Mouse (Mus musculus) kidney, postnatal 0 days (tissue): Measurements from ENCODE around the gene Pak1ip1. TPM values are rescaled to one million over a fixed set of nuclear protein-coding genes. Genes with fewer than 3 reads are reported as not detected.

Source experiments
- ATAC-seq: fragments of 200-750 bp; cut with Nextera tagmentation; replicated peaks from 2 replicates; pipeline ENCODE4 v1.8.0; 2017; ENCODE audit warnings: low read depth, moderate number of reproducible peaks, moderate TSS enrichment, moderate library complexity; ENCODE audit not compliant: low FRiP score
- DNase-seq: peaks from one replicate; pipeline ENCODE4 v3.0.0-alpha.2; 2016; ENCODE audit warnings: low spot score
- H3K27ac ChIP-seq: fragments of 300-500 bp; sonication (generic); 2 replicates; pipeline ENCODE4 v1.5.1; 2014; ENCODE audit warnings: mild to moderate bottlenecking
- H3K27me3 ChIP-seq: fragments of 300-500 bp; sonication (generic); 2 replicates; pipeline ENCODE4 v1.6.1; 2014; ENCODE audit warnings: low read length, mixed read lengths; ENCODE audit not compliant: insufficient read depth
- H3K36me3 ChIP-seq: fragments of 300-500 bp; sonication (generic); 2 replicates; pipeline ENCODE4 v1.6.1; 2014; ENCODE audit warnings: low read length, mixed read lengths; ENCODE audit not compliant: insufficient read depth
- H3K4me1 ChIP-seq: fragments of 300-500 bp; sonication (generic); replicated peaks from 2 replicates; pipeline ENCODE4 v1.6.1; 2014; ENCODE audit warnings: antibody characterized with exemption, low read length, mixed read lengths; ENCODE audit not compliant: insufficient read depth
- H3K4me2 ChIP-seq: fragments of 300-500 bp; sonication (generic); 2 replicates; pipeline ENCODE4 v1.6.1; 2014; ENCODE audit warnings: mild to moderate bottlenecking, low read length, moderate library complexity, mixed read lengths
- H3K4me3 ChIP-seq: fragments of 300-500 bp; sonication (generic); replicated peaks from 2 replicates; pipeline ENCODE4 v1.5.1; 2014; ENCODE audit warnings: low read depth, low read length
- H3K9ac ChIP-seq: fragments of 300-500 bp; sonication (generic); 2 replicates; pipeline ENCODE4 v1.6.1; 2014; ENCODE audit warnings: low read depth, low read length
- H3K9me3 ChIP-seq: fragments of 300-500 bp; sonication (generic); replicated peaks from 2 replicates; pipeline ENCODE4 v1.6.1; 2016; ENCODE audit warnings: low read length, inconsistent platforms, mixed read lengths
- CTCF ChIP-seq: IDR thresholded peaks from 2 replicates; pipeline ENCODE4 v1.5.1; 2016; ENCODE audit warnings: antibody characterized with exemption, low read depth, mild to moderate bottlenecking, moderate library complexity
- WGBS: fragments of 180-500 bp; shearing (Covaris S2); extraction: QIAGEN DNeasy Blood & Tissue Kit; methylation state at CpG from one replicate; pipeline ENCODE4 v1.1.7; 2014; 5-methylcytosine and 5-hydroxymethylcytosine counted together
- polyA plus RNA-seq: library from polyadenylated mRNA; unstranded; fragments of >200 nt; fragmentation: Nextera tagmentation; extraction: Ambion mirVana; gene quantifications from 2 replicates; pipeline ENCODE4 v1.2.1, GENCODE M21; 2015

Gene Pak1ip1
- polyA plus RNA-seq, 1 experiment from 2014 or later = 67.6 TPM

GRCm38 (mm10) chr13:40969761-40970390 is 30.9 kb upstream of the Pak1ip1 start:
- no peak for DNase-seq
- H3K9me3 ChIP-seq = no peaks in the 10 kb centered on the region
- H3K27me3 ChIP-seq = no peaks in the 10 kb centered on the region
- 87% methylated on average over 4 of the region's 4 CpGs for WGBS
- no peak for ATAC-seq
- H3K4me2 ChIP-seq = no peak overlapping the region
- TF ChIP-seq CTCF = no peak
- no peaks in the 10 kb centered on the region for H3K36me3 ChIP-seq
- H3K4me3 ChIP-seq = no peak overlapping the region
- no peak overlapping the region for H3K9ac ChIP-seq
- no peak overlapping the region for H3K27ac ChIP-seq
- H3K4me1 ChIP-seq = no peaks in the 10 kb centered on the region

GRCm38 (mm10) chr13:40971261-40971660 is 29.6 kb upstream of the Pak1ip1 start:
- no peak overlapping the region for H3K4me3 ChIP-seq
- no peaks in the 10 kb centered on the region for H3K4me1 ChIP-seq
- no peak overlapping the region for H3K27ac ChIP-seq
- no peaks in the 10 kb centered on the region for H3K27me3 ChIP-seq
- no peaks in the 10 kb centered on the region for H3K9me3 ChIP-seq
- WGBS = 82% methylated on average over 5 of the region's 5 CpGs
- ATAC-seq = no peak
- H3K9ac ChIP-seq = no peak overlapping the region
- no peak for TF ChIP-seq CTCF
- H3K36me3 ChIP-seq = no peaks in the 10 kb centered on the region
- no peak for DNase-seq
- H3K4me2 ChIP-seq = no peak overlapping the region

- Histone ChIP-seq H3K27me3 (no peaks in the 10 kb centered on the region), H3K9me3 (no peaks in the 10 kb centered on the region), H3K4me2 (no peak overlapping the region), H3K4me3 (no peak overlapping the region), H3K4me1 (no peaks in the 10 kb centered on the region), H3K9ac (no peak overlapping the region), H3K27ac (no peak overlapping the region), H3K36me3 (no peaks in the 10 kb centered on the region)
- WGBS = 79% methylated on average over 2 of the region's 2 CpGs
- ATAC-seq (no peak), DNase-seq (no peak)
- TF ChIP-seq CTCF = no peak
Observed at GRCm38 (mm10) chr13:40971831-40972230, 29.0 kb upstream of the Pak1ip1 start.

- no peak overlapping the region for H3K4me3 ChIP-seq
- ATAC-seq (no peak), DNase-seq (no peak)
- H3K4me2 ChIP-seq = no peak overlapping the region
- H3K4me1 ChIP-seq = no peaks in the 10 kb centered on the region
- H3K9ac ChIP-seq = no peak overlapping the region
- WGBS = 78% methylated on average over 5 of the region's 5 CpGs
- TF ChIP-seq CTCF = no peak
- no peak overlapping the region for H3K27ac ChIP-seq
- no peaks in the 10 kb centered on the region for H3K27me3 ChIP-seq
- no peaks in the 10 kb centered on the region for H3K36me3 ChIP-seq
- H3K9me3 ChIP-seq = no peaks in the 10 kb centered on the region
Observed at GRCm38 (mm10) chr13:40972976-40973375, 27.8 kb upstream of the Pak1ip1 start.

GRCm38 (mm10) chr13:40977609-40978008 is 23.2 kb upstream of the Pak1ip1 start:
- H3K36me3 ChIP-seq = no peaks in the 10 kb centered on the region
- ATAC-seq (0 out of 2 replicates have a peak, but pooled peaks have one; percentile 49), DNase-seq (peak; percentile 73)
- no peaks in the 10 kb centered on the region for H3K27me3 ChIP-seq
- no peaks in the 10 kb centered on the region for H3K4me1 ChIP-seq
- H3K9ac ChIP-seq = no peak overlapping the region
- no peaks in the 10 kb centered on the region for H3K9me3 ChIP-seq
- H3K4me2 ChIP-seq = no peak overlapping the region
- WGBS = 25% methylated on average over 7 of the region's 7 CpGs
- TF ChIP-seq CTCF = peak; percentile 81
- H3K4me3 ChIP-seq = no peak overlapping the region
- no peak overlapping the region for H3K27ac ChIP-seq

- DNase-seq (peak; percentile 18), ATAC-seq (no peak)
- Histone ChIP-seq H3K27ac (peak overlapping the region; percentile 34; the same call in 1 of the 2 replicates), H3K36me3 (no peaks in the 10 kb centered on the region), H3K4me3 (no peak overlapping the region), H3K9ac (no peak overlapping the region), H3K4me2 (no peak overlapping the region), H3K4me1 (no peaks in the 10 kb centered on the region), H3K9me3 (no peaks in the 10 kb centered on the region), H3K27me3 (no peaks in the 10 kb centered on the region)
- TF ChIP-seq CTCF = no peak
- 64% methylated on average over 4 of the region's 4 CpGs for WGBS
Observed at GRCm38 (mm10) chr13:40978652-40979051, 22.2 kb upstream of the Pak1ip1 start.

- peak; percentile 69 for TF ChIP-seq CTCF
- Histone ChIP-seq H3K9me3 (no peaks in the 10 kb centered on the region), H3K27me3 (no peaks in the 10 kb centered on the region), H3K27ac (peak overlapping the region; percentile 34; the same call in 1 of the 2 replicates), H3K36me3 (no peaks in the 10 kb centered on the region), H3K9ac (no peak overlapping the region), H3K4me2 (no peak overlapping the region), H3K4me1 (no peaks in the 10 kb centered on the region), H3K4me3 (no peak overlapping the region)
- DNase-seq (peak; percentile 49), ATAC-seq (no peak)
- WGBS = 33% methylated on average over 2 of the region's 2 CpGs
Observed at GRCm38 (mm10) chr13:40979321-40979720, 21.5 kb upstream of the Pak1ip1 start.
